Mouse (Mus musculus) urinary bladder, postnatal 0 days (tissue): ENCODE results near the gene Cep63. TPM values are rescaled to one million over a fixed set of nuclear protein-coding genes. Genes with fewer than 3 reads are reported as not detected.

Experiments
- polyA plus RNA-seq: library from polyadenylated mRNA; unstranded; fragments of >200 nt; fragmentation: Nextera tagmentation; extraction: Ambion mirVana; gene quantifications from 2 replicates; pipeline ENCODE4 v1.2.1, GENCODE M21; 2015

The Cep63 gene
- 25.1 and 33.7 TPM in 2 replicates for polyA plus RNA-seq

DNA sequence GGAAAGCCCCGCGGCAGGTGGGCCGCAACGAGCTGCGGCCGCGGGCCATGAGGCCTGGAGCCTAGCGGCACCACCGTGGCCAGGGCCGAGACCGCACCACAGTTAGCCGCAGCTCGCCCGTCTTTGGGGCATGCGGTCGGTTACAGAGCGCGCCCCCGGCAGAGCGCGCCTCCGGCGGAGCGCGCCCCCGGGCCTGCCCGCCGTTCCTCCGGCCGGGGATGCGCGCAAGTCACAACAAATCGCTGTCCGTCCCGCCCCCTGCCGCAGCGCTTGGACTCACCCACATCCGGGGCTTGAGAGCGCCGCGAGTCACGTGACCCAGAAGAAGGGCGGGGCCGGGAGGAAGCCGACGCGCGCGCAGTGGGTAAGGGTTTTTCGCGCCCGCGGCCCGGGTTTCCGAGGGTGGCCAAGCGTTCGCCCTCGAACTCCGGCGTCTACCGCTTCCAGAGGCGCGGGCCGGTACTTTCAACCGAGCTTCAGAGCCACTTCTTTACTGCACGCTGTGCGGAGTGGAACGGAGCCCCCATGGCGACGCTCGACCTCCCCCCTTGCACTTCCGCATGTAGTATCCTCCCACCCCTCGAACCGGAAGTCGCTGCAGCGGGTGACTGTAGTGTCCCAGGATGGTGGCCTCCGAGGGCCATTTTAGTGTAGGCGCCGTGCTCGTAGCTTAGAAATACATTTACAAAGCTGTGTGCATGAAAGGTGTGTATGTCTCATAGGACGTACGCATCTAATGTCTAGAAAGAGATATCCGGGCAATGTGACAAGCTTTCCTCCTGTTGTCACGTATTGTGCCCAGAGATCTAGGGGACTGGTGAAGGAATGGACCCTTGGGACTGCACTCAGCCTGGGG, at the start of gene Cep63, which contains the start of gene Anapc13:
Gene Cep63, minus strand, starts transcription at position 552 of the 856 bp plus-strand sequence.
Gene Anapc13, plus strand, starts transcription at position 314 of the 856 bp plus-strand sequence.

Other genes starting within 250 kb of the Cep63 start
- gene Ky, start 120.8 kb downstream of the Cep63 start, polyA plus RNA-seq, result not detected in 2 replicates
- gene Anapc13, start 238 bp downstream of the Cep63 start, polyA plus RNA-seq, result 149 and 163 TPM in 2 replicates
- 56.1 and 61.8 TPM in 2 replicates for gene Amotl2, start 90.1 kb upstream of the Cep63 start, polyA plus RNA-seq
- gene Ryk, start 208.4 kb upstream of the Cep63 start, polyA plus RNA-seq, result 13.2 and 15.9 TPM in 2 replicates